Mouse (Mus musculus) liver, adult 10 weeks (tissue): ENCODE measurements around the gene Olfr380. TPM values are rescaled to one million over a fixed set of nuclear protein-coding genes. Genes with fewer than 3 reads are reported as not detected.

Experiments
- polyA plus RNA-seq: library from polyadenylated mRNA; stranded (reverse); fragments of 350-450 nt; fragmentation: Illumina TruSeq; extraction: RNeasy Lipid Tissue Mini Kit (QIAGEN cat#74804); gene quantifications from one replicate; pipeline ENCODE4 v1.2.3, GENCODE M21; 2014; ENCODE audit warnings: low read depth, low replicate concordance

Gene Olfr380
- not detected for polyA plus RNA-seq

DNA sequence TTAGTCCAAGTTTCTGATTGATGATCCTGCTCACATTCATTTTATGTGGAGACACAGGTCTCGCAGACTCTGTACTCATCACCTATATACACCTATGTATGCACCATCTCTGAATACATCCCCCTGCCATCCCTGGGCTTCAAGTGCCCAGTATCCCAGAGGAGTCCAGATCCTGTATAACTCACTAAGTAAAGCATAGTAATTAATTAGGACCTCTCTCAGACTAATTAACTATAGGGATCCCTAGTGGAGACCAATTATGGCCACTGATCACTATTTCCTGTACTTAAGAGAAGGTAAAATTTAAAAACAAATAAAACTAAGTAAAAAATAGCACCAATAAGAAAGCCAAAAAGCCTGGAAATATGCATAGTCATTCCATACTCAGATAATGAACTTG lies at the start of gene Olfr380:
Gene Olfr380 (minus strand): TSS at position 101 of the 400 bp plus-strand sequence.

DNA sequence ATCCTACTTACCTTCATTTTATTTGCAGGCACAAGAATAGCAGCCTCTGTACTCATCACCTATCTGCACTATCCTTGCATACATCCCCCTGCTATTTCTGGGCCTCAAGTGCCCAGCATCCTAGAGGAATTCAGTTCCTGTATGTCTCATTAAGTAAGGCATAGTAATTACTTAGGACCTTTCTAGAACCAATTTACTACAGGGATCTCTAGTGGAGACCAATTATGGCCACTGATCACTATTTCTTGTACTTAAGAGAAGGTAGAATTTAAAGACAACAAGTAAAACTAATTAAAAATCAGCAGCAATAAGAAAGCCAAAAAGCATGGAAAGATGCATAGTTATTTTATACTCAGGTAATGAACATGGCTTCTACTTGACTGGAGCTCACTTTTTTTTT lies 34.2 kb upstream of the Olfr380 start, which contains the start of gene Olfr381:
Gene Olfr381 (minus strand): TSS at position 101 of the 400 bp plus-strand sequence.

DNA sequence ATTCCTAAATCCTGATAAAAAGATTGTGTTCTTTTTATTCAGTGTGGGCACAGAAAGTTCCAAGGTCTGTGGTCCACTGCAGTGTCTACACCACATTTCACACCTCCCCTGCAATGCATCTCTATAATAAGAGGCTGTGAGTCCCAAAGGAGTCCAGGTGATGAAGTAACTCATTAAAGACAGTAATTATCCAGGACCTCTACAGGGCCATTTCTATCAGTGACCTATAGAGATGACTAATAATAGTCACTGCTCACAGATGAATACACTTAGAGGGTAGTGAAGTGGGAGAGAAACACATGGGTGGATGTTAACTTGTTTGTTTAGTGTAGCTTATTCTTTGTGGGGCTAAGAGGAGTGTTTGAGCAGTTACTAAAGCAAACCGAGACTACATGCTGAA lies 28.9 kb downstream of the Olfr380 start, which contains the start of gene Olfr378:
Gene Olfr378 (minus strand): TSS at position 101 of the 400 bp plus-strand sequence.

Other genes with a start within 250 kb of the Olfr380 start
- gene Trpv1, start 223.2 kb downstream of the Olfr380 start, polyA plus RNA-seq, result not detected
- not detected for gene Trpv3, start 190.1 kb downstream of the Olfr380 start, polyA plus RNA-seq
- 63.7 TPM for gene Aspa, start 127.9 kb downstream of the Olfr380 start, polyA plus RNA-seq
- 0.29 TPM for gene Gm49340, start 127.8 kb downstream of the Olfr380 start, polyA plus RNA-seq
- gene Spata22, start 127.8 kb downstream of the Olfr380 start, polyA plus RNA-seq, result 25.1 TPM
- not detected for gene Olfr20, start 106.7 kb downstream of the Olfr380 start, polyA plus RNA-seq
- not detected for gene Olfr376, start 86.3 kb downstream of the Olfr380 start, polyA plus RNA-seq
- not detected for gene Olfr1, start 57.9 kb downstream of the Olfr380 start, polyA plus RNA-seq
- not detected for gene Olfr378, start 29.0 kb downstream of the Olfr380 start, polyA plus RNA-seq
- gene Olfr381, start 34.1 kb upstream of the Olfr380 start, polyA plus RNA-seq, result not detected
- not detected for gene Olfr382, start 59.7 kb upstream of the Olfr380 start, polyA plus RNA-seq
- not detected for gene Olfr385, start 135.5 kb upstream of the Olfr380 start, polyA plus RNA-seq
- gene Olfr384, start 141.1 kb upstream of the Olfr380 start, polyA plus RNA-seq, result not detected
- not detected for gene Zfp735, start 231.3 kb upstream of the Olfr380 start, polyA plus RNA-seq